8 mouse cellular contexts compared by ENCODE assay signal in genomic region chr4:129250759-129251481, GRCm38 (mm10). TPM values are rescaled to one million over a fixed set of nuclear protein-coding genes. Genes with fewer than 3 reads are reported as not detected.
DNase-seq lines count a peak whose midpoint lies in the region; ATAC-seq lines count a peak whose summit lies in the region.

No protein-coding gene starts in this region.

- no peaks in the 10 kb centered on the region for H3K9me3 ChIP-seq in embryonic facial prominence, embryonic 15.5 days (replicated peaks)
- no peaks in the 10 kb centered on the region for H3K9me3 ChIP-seq in lung, embryonic 15.5 days

- H3K4me2 ChIP-seq in embryonic facial prominence, embryonic 15.5 days (replicated peaks): peak overlapping the region; percentile 32; the same call in 1 of the 2 replicates
- peak overlapping the region; percentile 36 for H3K4me2 ChIP-seq in lung, embryonic 15.5 days

- WGBS in embryonic facial prominence, embryonic 15.5 days: 26% methylated on average over 15 of the region's 15 CpGs
- 37% methylated on average over 15 of the region's 15 CpGs for WGBS in lung, embryonic 15.5 days

- no peak for ATAC-seq in embryonic facial prominence, embryonic 15.5 days (ENCODE audit: insufficient number of reproducible peaks, low FRiP score, low TSS enrichment, low read depth)
- no peak for ATAC-seq in lung, embryonic 15.5 days (ENCODE audit: borderline replicate concordance, extremely low read depth, low FRiP score, low TSS enrichment)

- H3K4me3 ChIP-seq in embryonic facial prominence, embryonic 15.5 days (replicated peaks): no peak overlapping the region
- no peak overlapping the region for H3K4me3 ChIP-seq in lung, embryonic 15.5 days

- peaks cover 12% of the 10 kb centered on the region; the same call in 1 of the 2 replicates for H3K27me3 ChIP-seq in embryonic facial prominence, embryonic 15.5 days
- H3K27me3 ChIP-seq in lung, embryonic 15.5 days: peaks cover 54% of the 10 kb centered on the region

- peak; percentile 32 for DNase-seq in gastrocnemius, adult 18-20 months (ENCODE audit: low spot score)
- no peak for DNase-seq in gastrocnemius, postnatal 4 days (ENCODE audit: low spot score in 2 of 2)
- DNase-seq in kidney, adult 18-20 months: peak; percentile 89
- DNase-seq in yolk sac, embryonic 10.5 days (ENCODE audit: low spot score): peak; percentile 82
- no peak for DNase-seq in right cerebral cortex, adult 18-20 months
- no peak for DNase-seq in left cerebral cortex, adult 18-20 months (ENCODE audit: low spot score in 2 of 2)

- no peak overlapping the region for H3K9ac ChIP-seq in embryonic facial prominence, embryonic 15.5 days
- H3K9ac ChIP-seq in lung, embryonic 15.5 days: no peak overlapping the region

- 0 out of 2 replicates have a peak overlapping the region, but pooled peaks have one; percentile 17 for H3K27ac ChIP-seq in embryonic facial prominence, embryonic 15.5 days (replicated peaks)
- H3K27ac ChIP-seq in lung, embryonic 15.5 days: 0 out of 2 replicates have a peak overlapping the region, but pooled peaks have one; percentile 3

- H3K36me3 ChIP-seq in embryonic facial prominence, embryonic 15.5 days: no peaks in the 10 kb centered on the region
- H3K36me3 ChIP-seq in lung, embryonic 15.5 days: no peaks in the 10 kb centered on the region

- H3K4me1 ChIP-seq in embryonic facial prominence, embryonic 15.5 days: peaks cover 45% of the 10 kb centered on the region
- peaks cover 39% of the 10 kb centered on the region for H3K4me1 ChIP-seq in lung, embryonic 15.5 days

RNA-seq across cellular contexts. Expression of gene C77080, which starts 10.3 kb away (rescaled TPM):
- 1 to 10 TPM; 1.4 to 1.8 TPM for total RNA-seq in gastrocnemius, adult 18-20 months (2021)
- 1 to 10 TPM; 8.2 to 9.7 TPM for total RNA-seq in gastrocnemius, postnatal 4 days (2021)
- 8.9 and 10.0 TPM in 2 replicates for polyA plus RNA-seq in embryonic facial prominence, embryonic 15.5 days (2015; fragmentation: Nextera tagmentation; extraction: Ambion mirVana)
- 5.2 and 6.8 TPM in 2 replicates for polyA plus RNA-seq in lung, embryonic 15.5 days (2015; fragmentation: Nextera tagmentation; extraction: Ambion mirVana)
- total RNA-seq in left cerebral cortex, adult 18-20 months (2021): 10 to 100 TPM; 23.1 to 24.0 TPM

RNA-seq across cellular contexts. Expression of gene Sync, which starts 36.5 kb away (rescaled TPM):
- 10 to 100 TPM; 49.2 to 49.5 TPM for total RNA-seq in gastrocnemius, adult 18-20 months (2021)
- total RNA-seq in gastrocnemius, postnatal 4 days (2021): 10 to 100 TPM; 77.8 to 78.7 TPM
- 4.9 and 6.9 TPM in 2 replicates for polyA plus RNA-seq in embryonic facial prominence, embryonic 15.5 days (2015; fragmentation: Nextera tagmentation; extraction: Ambion mirVana)
- 0.54 and 0.71 TPM in 2 replicates for polyA plus RNA-seq in lung, embryonic 15.5 days (2015; fragmentation: Nextera tagmentation; extraction: Ambion mirVana)
- total RNA-seq in left cerebral cortex, adult 18-20 months (2021): 1 to 10 TPM; 1.9 to 2.5 TPM

Comparison
In these comparisons a context has a peak if more than half of its experiments do, and no peak if none do; other contexts are left out.
1. DNase-seq: peak in gastrocnemius, adult 18-20 months (single experiment), kidney, adult 18-20 months (single experiment) and yolk sac, embryonic 10.5 days (single experiment); none in gastrocnemius, postnatal 4 days (0 of 2), right cerebral cortex, adult 18-20 months (single experiment) and left cerebral cortex, adult 18-20 months (0 of 2).
2. RNA of gene Sync, which starts 36.5 kb away (total RNA-seq): 77.8 to 78.7 TPM in gastrocnemius, postnatal 4 days and 49.2 to 49.5 TPM in gastrocnemius, adult 18-20 months; 1.9 to 2.5 TPM in left cerebral cortex, adult 18-20 months; every median in the first group is over 10 times any median in the second.